Mouse (Mus musculus) lung, adult 2 months (tissue): ENCODE measurements around the gene Psmb7. TPM values are rescaled to one million over a fixed set of nuclear protein-coding genes. Genes with fewer than 3 reads are reported as not detected.

Experiments
- DNase-seq: peaks from one replicate; pipeline ENCODE4 v3.0.0; 2022
- H3K4me1 ChIP-seq: fragments of 200-500 bp; 2 replicates; pipeline ENCODE4 v1.6.1; 2011; ENCODE audit warnings: low read length; ENCODE audit not compliant: control insufficient read depth, insufficient read depth
- H3K4me3 ChIP-seq: fragments of 200-500 bp; replicated peaks from 2 replicates; pipeline ENCODE3; 2011; ENCODE audit warnings: low read depth, mild to moderate bottlenecking, control low read depth, low read length; ENCODE audit errors: extremely low read depth
- CTCF ChIP-seq: fragments of 200-500 bp; IDR thresholded peaks from 2 replicates; pipeline ENCODE4 v1.5.1; 2011; ENCODE audit warnings: mild to moderate bottlenecking, low read length, control low read depth; ENCODE audit not compliant: insufficient read depth
- POLR2A ChIP-seq: fragments of 200-500 bp; IDR thresholded peaks from 2 replicates; pipeline ENCODE4 v1.6.1; 2011; ENCODE audit warnings: low read depth, mild to moderate bottlenecking, control low read depth, low read length, borderline replicate concordance; ENCODE audit errors: extremely low read depth
- WGBS: fragments of 180-500 bp; shearing (Covaris S2); methylation state at CpG from one replicate; pipeline ENCODE4 v1.1.7; 2018; 5-methylcytosine and 5-hydroxymethylcytosine counted together
- polyA plus RNA-seq: library from polyadenylated mRNA; depleted of rRNA; stranded (reverse); fragments of >200 nt; gene quantifications from 2 replicates; pipeline ENCODE4 v1.2.3, GENCODE M21; 2012

Psmb7 gene
- polyA plus RNA-seq, 1 experiment, result 69.8 TPM

- WGBS, result 59% methylated on average over 11 of the region's 11 CpGs
- TF ChIP-seq CTCF (no peak), POLR2A (no peak)
Measured at GRCm38 (mm10) chr2:38672496-38672895, 28.6 kb upstream of the Psmb7 start.

GRCm38 (mm10) chr2:38668802-38669580, 25.1 kb upstream of the Psmb7 start:
- Histone ChIP-seq H3K4me1 (no peaks in the 10 kb centered on the region), H3K4me3 (no peak overlapping the region)
- TF ChIP-seq POLR2A (no peak), CTCF (no peak)
- WGBS, result 15% methylated on average over 17 of the region's 17 CpGs
- DNase-seq, result peak; percentile 24

More at GRCm38 (mm10) chr2:38672496-38672895, 28.6 kb upstream of the Psmb7 start:
- DNase-seq, result no peak
- H3K4me1 ChIP-seq, result no peaks in the 10 kb centered on the region
- no peak overlapping the region for H3K4me3 ChIP-seq

DNA sequence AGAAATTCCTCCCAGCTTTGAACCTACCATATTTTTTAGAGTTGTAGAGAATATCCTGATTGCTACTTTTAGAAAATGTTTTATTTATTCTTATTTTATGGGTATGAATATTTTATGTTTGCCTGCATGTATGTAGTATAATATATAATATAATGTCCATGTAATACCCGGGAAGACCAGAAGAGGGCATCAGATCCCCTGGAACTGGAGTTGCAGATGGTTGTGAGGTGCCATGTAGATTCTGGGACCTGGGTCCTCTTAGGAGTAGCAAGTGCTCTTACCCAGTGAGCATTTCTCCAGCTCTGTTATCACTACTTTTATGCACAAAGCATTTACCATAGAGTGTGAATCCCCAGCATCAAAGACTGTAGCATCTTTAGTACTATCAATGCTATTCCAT, 17.5 kb upstream of the Psmb7 start:
- no peaks in the 10 kb centered on the region for H3K4me1 ChIP-seq
- H3K4me3 ChIP-seq, result no peak overlapping the region
- DNase-seq, result no peak
- 4% methylated on average over 1 of the region's 1 CpGs for WGBS
- TF ChIP-seq POLR2A (no peak), CTCF (0 out of 2 replicates have a peak, but pooled peaks have one; percentile 8)

- Histone ChIP-seq H3K4me1 (no peaks in the 10 kb centered on the region), H3K4me3 (peak overlapping the region; percentile 50)
- DNase-seq, result peak; percentile 68
- 1% methylated on average over 25 of the region's 25 CpGs for WGBS
- TF ChIP-seq CTCF, result peak; percentile 60
- TF ChIP-seq POLR2A, result no peak
Measured at GRCm38 (mm10) chr2:38658338-38658836, 14.5 kb upstream of the Psmb7 start.

GRCm38 (mm10) chr2:38653694-38654093, 9.8 kb upstream of the Psmb7 start:
- WGBS, result 69% methylated on average over 2 of the region's 2 CpGs
- H3K4me1 ChIP-seq, result no peaks in the 10 kb centered on the region
- no peak overlapping the region for H3K4me3 ChIP-seq
- TF ChIP-seq POLR2A, result no peak
- TF ChIP-seq CTCF, result no peak
- DNase-seq, result no peak

GRCm38 (mm10) chr2:38653293-38653619, 9.4 kb upstream of the Psmb7 start:
- no peak for DNase-seq
- 88% methylated on average over 5 of the region's 5 CpGs for WGBS
- Histone ChIP-seq H3K4me1 (no peaks in the 10 kb centered on the region), H3K4me3 (no peak overlapping the region)
- TF ChIP-seq POLR2A, result no peak
- no peak for TF ChIP-seq CTCF

GRCm38 (mm10) chr2:38652565-38653292, 8.8 kb upstream of the Psmb7 start:
- TF ChIP-seq POLR2A (no peak), CTCF (no peak)
- Histone ChIP-seq H3K4me3 (no peak overlapping the region), H3K4me1 (no peaks in the 10 kb centered on the region)
- DNase-seq, result no peak
- 51% methylated on average over 10 of the region's 10 CpGs for WGBS

DNA sequence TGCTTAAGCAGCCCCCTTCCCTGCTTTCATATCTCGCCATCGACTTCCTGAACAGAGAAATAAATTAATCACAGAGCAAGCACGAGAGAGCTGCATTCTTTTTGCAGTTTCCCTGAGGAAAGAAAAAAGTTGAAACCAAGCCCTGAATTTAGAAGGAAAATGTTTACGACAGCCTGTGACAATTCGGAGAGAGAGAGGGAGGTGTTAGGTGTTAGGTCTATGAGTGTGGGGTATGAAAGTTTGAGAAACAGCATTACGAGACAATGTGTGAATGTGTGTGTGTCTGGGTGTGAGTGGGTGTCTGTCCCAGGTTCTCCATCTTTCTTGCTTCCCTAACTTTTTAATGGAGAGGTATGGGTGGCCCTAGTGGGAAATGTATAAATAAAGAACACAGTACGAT, 8.2 kb upstream of the Psmb7 start:
- Histone ChIP-seq H3K4me1 (no peaks in the 10 kb centered on the region), H3K4me3 (no peak overlapping the region)
- TF ChIP-seq CTCF, result no peak
- TF ChIP-seq POLR2A, result no peak
- 63% methylated on average over 7 of the region's 7 CpGs for WGBS
- DNase-seq, result no peak

- no peak for TF ChIP-seq CTCF
- no peak for TF ChIP-seq POLR2A
Measured at GRCm38 (mm10) chr2:38650340-38650739, 6.5 kb upstream of the Psmb7 start.

More at GRCm38 (mm10) chr2:38650340-38650739, 6.5 kb upstream of the Psmb7 start:
- Histone ChIP-seq H3K4me3 (no peak overlapping the region), H3K4me1 (no peaks in the 10 kb centered on the region)
- WGBS, result 80% methylated on average over 1 of the region's 1 CpGs
- DNase-seq, result no peak
